Mouse (Mus musculus) stomach, postnatal 0 days (tissue): ENCODE data around the gene Spaca9. TPM values are rescaled to one million over a fixed set of nuclear protein-coding genes. Genes with fewer than 3 reads are reported as not detected.
A peak's percentile ranks its signal among the peaks of the same experiment; 100 is the strongest.

Experiments used
- ATAC-seq: fragments of 200-750 bp; cut with Nextera tagmentation; 2 replicates; pipeline ENCODE4 v1.8.0; 2017; ENCODE audit not compliant: low FRiP score, low TSS enrichment
- DNase-seq: peaks from one replicate; pipeline ENCODE4 v3.0.0-alpha.2; 2016; ENCODE audit warnings: low spot score
- H3K27ac ChIP-seq: fragments of 300-500 bp; sonication (generic); replicated peaks from 2 replicates; pipeline ENCODE4 v1.5.1; 2014; ENCODE audit warnings: mild to moderate bottlenecking, control low read depth
- H3K27me3 ChIP-seq: fragments of 300-500 bp; sonication (generic); 2 replicates; pipeline ENCODE4 v1.6.1; 2014; ENCODE audit warnings: low read length; ENCODE audit not compliant: control insufficient read depth, insufficient read depth
- H3K36me3 ChIP-seq: fragments of 300-500 bp; sonication (generic); 2 replicates; pipeline ENCODE4 v1.6.1; 2014; ENCODE audit warnings: low read length, mixed read lengths; ENCODE audit not compliant: control insufficient read depth, insufficient read depth
- H3K4me1 ChIP-seq: fragments of 300-500 bp; sonication (generic); replicated peaks from 2 replicates; pipeline ENCODE4 v1.6.1; 2014; ENCODE audit warnings: antibody characterized with exemption; ENCODE audit not compliant: control insufficient read depth, insufficient read depth
- H3K4me2 ChIP-seq: fragments of 300-500 bp; sonication (generic); replicated peaks from 2 replicates; pipeline ENCODE4 v1.6.1; 2014; ENCODE audit warnings: low read depth, mild to moderate bottlenecking, control low read depth, moderate library complexity
- H3K4me3 ChIP-seq: fragments of 300-500 bp; sonication (generic); 2 replicates; pipeline ENCODE4 v1.5.1; 2014; ENCODE audit warnings: low read depth, low read length, control low read depth
- H3K9ac ChIP-seq: fragments of 300-500 bp; sonication (generic); 2 replicates; pipeline ENCODE4 v1.6.1; 2014; ENCODE audit warnings: mild to moderate bottlenecking, low read length, control low read depth, mixed read lengths
- H3K9me3 ChIP-seq: fragments of 300-500 bp; sonication (generic); 2 replicates; pipeline ENCODE4 v1.6.1; 2016; ENCODE audit warnings: low read length; ENCODE audit not compliant: control insufficient read depth
- CTCF ChIP-seq: IDR thresholded peaks from 2 replicates; pipeline ENCODE4 v1.5.1; 2016; ENCODE audit warnings: antibody characterized with exemption, low read depth, mild to moderate bottlenecking, moderate library complexity
- EP300 ChIP-seq: optimal IDR thresholded peaks from 2 replicates; pipeline ENCODE3; 2016; ENCODE audit warnings: antibody characterized with exemption
- WGBS: fragments of 180-500 bp; shearing (Covaris S2); extraction: QIAGEN DNeasy Blood & Tissue Kit; methylation state at CpG from one replicate; pipeline ENCODE4 v1.1.7; 2014; 5-methylcytosine and 5-hydroxymethylcytosine counted together
- polyA plus RNA-seq: library from polyadenylated mRNA; unstranded; fragments of >200 nt; fragmentation: Nextera tagmentation; extraction: Ambion mirVana; gene quantifications from 2 replicates; pipeline ENCODE4 v1.2.1, GENCODE M21; 2015

The Spaca9 gene
- polyA plus RNA-seq, 1 experiment from 2014 or later = 0.69 TPM

GRCm38 (mm10) chr2:28685895-28686294, 13.6 kb downstream of the Spaca9 start:
- Histone ChIP-seq H3K27me3 (no peaks in the 10 kb centered on the region), H3K4me3 (no peak overlapping the region), H3K9me3 (no peaks in the 10 kb centered on the region), H3K36me3 (peaks cover 20% of the 10 kb centered on the region; the same call in 1 of the 2 replicates), H3K27ac (no peak overlapping the region), H3K9ac (no peak overlapping the region), H3K4me2 (no peak overlapping the region), H3K4me1 (no peaks in the 10 kb centered on the region)
- TF ChIP-seq EP300 (no peak), CTCF (no peak)
- no peak; the same call in 1 of the 2 replicates for ATAC-seq
- DNase-seq = no peak
- 73% methylated on average over 7 of the region's 7 CpGs for WGBS

- TF ChIP-seq EP300 (no peak), CTCF (no peak)
- DNase-seq = peak; percentile 46
- Histone ChIP-seq H3K9ac (no peak overlapping the region), H3K27me3 (no peaks in the 10 kb centered on the region), H3K27ac (no peak overlapping the region), H3K4me3 (no peak overlapping the region), H3K9me3 (no peaks in the 10 kb centered on the region), H3K4me2 (no peak overlapping the region), H3K36me3 (peaks cover 34% of the 10 kb centered on the region), H3K4me1 (no peaks in the 10 kb centered on the region)
- no peak for ATAC-seq
- 80% methylated on average over 4 of the region's 4 CpGs for WGBS
These were observed 17.8 kb downstream of the Spaca9 start for GRCm38 (mm10) chr2:28681718-28682117.

- ATAC-seq (no peak), DNase-seq (no peak)
- WGBS = 29% methylated on average over 4 of the region's 4 CpGs
These were observed 18.8 kb downstream of the Spaca9 start for GRCm38 (mm10) chr2:28680710-28681109.

DNA sequence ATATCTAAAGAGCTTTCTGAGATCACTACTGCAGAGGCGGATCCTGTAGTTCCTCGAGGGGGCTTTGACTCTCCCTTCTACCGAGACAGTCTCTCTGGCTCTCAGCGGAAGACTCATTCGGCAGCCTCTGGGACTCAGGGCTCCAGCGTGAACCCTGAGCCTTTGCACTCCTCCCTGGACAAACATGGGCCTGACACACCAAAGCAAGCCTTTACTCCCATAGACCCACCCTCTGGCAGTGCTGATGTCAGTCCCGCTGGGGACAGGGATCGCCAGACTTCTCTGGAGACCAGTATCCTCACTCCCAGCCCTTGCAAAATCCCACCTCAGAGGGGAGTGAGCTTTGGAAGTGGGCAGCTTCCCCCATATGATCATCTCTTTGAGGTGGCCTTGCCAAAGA, 23.5 kb downstream of the Spaca9 start:
- H3K9me3 ChIP-seq = no peaks in the 10 kb centered on the region
- peak overlapping the region; percentile 56 for H3K27ac ChIP-seq
- H3K9ac ChIP-seq = no peak overlapping the region
- DNase-seq (peak; percentile 78), ATAC-seq (peak; percentile 94)
- peak overlapping the region; percentile 20 for H3K4me2 ChIP-seq
- no peaks in the 10 kb centered on the region for H3K27me3 ChIP-seq
- TF ChIP-seq EP300 = no peak
- TF ChIP-seq CTCF = no peak
- no peaks in the 10 kb centered on the region for H3K4me1 ChIP-seq
- no peak overlapping the region for H3K4me3 ChIP-seq
- peaks cover 30% of the 10 kb centered on the region for H3K36me3 ChIP-seq
- WGBS = 78% methylated on average over 8 of the region's 8 CpGs

More at GRCm38 (mm10) chr2:28680710-28681109, 18.8 kb downstream of the Spaca9 start:
- Histone ChIP-seq H3K4me2 (no peak overlapping the region), H3K27ac (no peak overlapping the region), H3K27me3 (no peaks in the 10 kb centered on the region), H3K4me1 (no peaks in the 10 kb centered on the region), H3K9me3 (no peaks in the 10 kb centered on the region), H3K36me3 (peaks cover 30% of the 10 kb centered on the region), H3K9ac (no peak overlapping the region), H3K4me3 (no peak overlapping the region)
- no peak for TF ChIP-seq EP300
- peak; percentile 72 for TF ChIP-seq CTCF

GRCm38 (mm10) chr2:28671438-28671837, 28.1 kb downstream of the Spaca9 start:
- Histone ChIP-seq H3K4me3 (no peak overlapping the region), H3K36me3 (peaks cover 17% of the 10 kb centered on the region), H3K4me2 (no peak overlapping the region), H3K27ac (no peak overlapping the region), H3K9me3 (no peaks in the 10 kb centered on the region), H3K27me3 (no peaks in the 10 kb centered on the region), H3K4me1 (no peaks in the 10 kb centered on the region), H3K9ac (no peak overlapping the region)
- WGBS = 78% methylated on average over 2 of the region's 2 CpGs
- ATAC-seq (no peak), DNase-seq (no peak)
- TF ChIP-seq CTCF (no peak), EP300 (no peak)

GRCm38 (mm10) chr2:28665818-28666217, 33.7 kb downstream of the Spaca9 start:
- Histone ChIP-seq H3K9me3 (no peaks in the 10 kb centered on the region), H3K4me3 (no peak overlapping the region), H3K9ac (no peak overlapping the region), H3K4me1 (no peaks in the 10 kb centered on the region), H3K27ac (no peak overlapping the region), H3K36me3 (peaks cover 23% of the 10 kb centered on the region), H3K27me3 (no peaks in the 10 kb centered on the region), H3K4me2 (no peak overlapping the region)
- TF ChIP-seq CTCF (no peak), EP300 (no peak)
- 67% methylated on average over 3 of the region's 3 CpGs for WGBS
- no peak for ATAC-seq
- DNase-seq = no peak
